Mouse (Mus musculus) small intestine, adult 2 months (tissue): ENCODE data around the gene Borcs8. TPM values are rescaled to one million over a fixed set of nuclear protein-coding genes. Genes with fewer than 3 reads are reported as not detected.

ENCODE experiments used
- H3K27ac ChIP-seq: fragments of 200-500 bp; 2 replicates; pipeline ENCODE4 v1.5.1; 2012; ENCODE audit warnings: low read depth, low read length, control low read depth, inconsistent platforms; ENCODE audit not compliant: insufficient read depth
- H3K27me3 ChIP-seq: fragments of 200-500 bp; 2 replicates; pipeline ENCODE4 v1.6.1; 2012; ENCODE audit warnings: mild to moderate bottlenecking, moderate library complexity, low read length, inconsistent platforms; ENCODE audit not compliant: control insufficient read depth, insufficient read depth
- H3K36me3 ChIP-seq: fragments of 200-500 bp; 2 replicates; pipeline ENCODE4 v1.6.1; 2012; ENCODE audit warnings: mild to moderate bottlenecking, low read length, control low read depth, inconsistent platforms; ENCODE audit not compliant: control insufficient read depth, insufficient read depth
- H3K4me1 ChIP-seq: fragments of 200-500 bp; 2 replicates; pipeline ENCODE4 v1.6.1; 2012; ENCODE audit warnings: low read length, inconsistent platforms, mixed read lengths; ENCODE audit not compliant: control insufficient read depth, insufficient read depth, insufficient read length
- H3K4me3 ChIP-seq: fragments of 200-500 bp; 2 replicates; pipeline ENCODE4 v1.5.1; 2012; ENCODE audit warnings: low read depth, mild to moderate bottlenecking, control low read depth, inconsistent platforms, low read length, moderate library complexity
- CTCF ChIP-seq: fragments of 200-500 bp; IDR thresholded peaks from 2 replicates; pipeline ENCODE4 v1.5.1; 2012; ENCODE audit warnings: low read depth, mild to moderate bottlenecking, control low read depth, inconsistent platforms, low read length, moderate library complexity, mixed read lengths; ENCODE audit not compliant: insufficient replicate concordance, insufficient read length; ENCODE audit errors: extremely low read depth
- POLR2A ChIP-seq: fragments of 200-500 bp; IDR thresholded peaks from 2 replicates; pipeline ENCODE4 v1.6.1; 2012; ENCODE audit warnings: low read depth, mild to moderate bottlenecking, control low read depth, inconsistent platforms, low read length, moderate library complexity
- WGBS: fragments of 180-500 bp; shearing (Covaris S2); methylation state at CpG from one replicate; pipeline ENCODE4 v1.1.7; 2018; 5-methylcytosine and 5-hydroxymethylcytosine counted together
- polyA plus RNA-seq: library from polyadenylated mRNA; depleted of rRNA; stranded (reverse); fragments of >200 nt; gene quantifications from 2 replicates; pipeline ENCODE4 v1.2.3, GENCODE M21; 2012

Gene Borcs8
- polyA plus RNA-seq, 1 experiment, result 83.7 TPM

GRCm38 (mm10) chr8:70111192-70111795 lies 28.0 kb upstream of the Borcs8 start:
- H3K27ac ChIP-seq, result no peak overlapping the region
- no peak for TF ChIP-seq POLR2A
- no peak for TF ChIP-seq CTCF
- H3K36me3 ChIP-seq, result no peaks in the 10 kb centered on the region
- peaks cover 35% of the 10 kb centered on the region for H3K27me3 ChIP-seq
- 50% methylated on average over 23 of the region's 23 CpGs for WGBS
- peaks cover 4% of the 10 kb centered on the region; the same call in 1 of the 2 replicates for H3K4me1 ChIP-seq
- no peak overlapping the region for H3K4me3 ChIP-seq

- H3K27me3 ChIP-seq, result peaks cover 35% of the 10 kb centered on the region
- TF ChIP-seq CTCF (no peak), POLR2A (no peak)
- peaks cover 4% of the 10 kb centered on the region; the same call in 1 of the 2 replicates for H3K4me1 ChIP-seq
- WGBS, result 9% methylated on average over 43 of the region's 43 CpGs
- no peaks in the 10 kb centered on the region for H3K36me3 ChIP-seq
- H3K4me3 ChIP-seq, result no peak overlapping the region
- H3K27ac ChIP-seq, result no peak overlapping the region
Observed at GRCm38 (mm10) chr8:70112401-70113016, 26.8 kb upstream of the Borcs8 start.

- H3K4me3 ChIP-seq, result no peak overlapping the region
- no peaks in the 10 kb centered on the region for H3K36me3 ChIP-seq
- peaks cover 4% of the 10 kb centered on the region; the same call in 1 of the 2 replicates for H3K4me1 ChIP-seq
- H3K27me3 ChIP-seq, result peaks cover 48% of the 10 kb centered on the region
- TF ChIP-seq POLR2A, result no peak
- 18% methylated on average over 6 of the region's 6 CpGs for WGBS
- no peak overlapping the region for H3K27ac ChIP-seq
Observed at GRCm38 (mm10) chr8:70114488-70114887, 24.8 kb upstream of the Borcs8 start.

GRCm38 (mm10) chr8:70114892-70115291 lies 24.4 kb upstream of the Borcs8 start:
- peaks cover 48% of the 10 kb centered on the region for H3K27me3 ChIP-seq
- no peak overlapping the region for H3K4me3 ChIP-seq
- no peak for TF ChIP-seq CTCF
- no peak for TF ChIP-seq POLR2A
- no peaks in the 10 kb centered on the region for H3K36me3 ChIP-seq
- WGBS, result 61% methylated on average over 13 of the region's 13 CpGs
- H3K4me1 ChIP-seq, result peaks cover 4% of the 10 kb centered on the region; the same call in 1 of the 2 replicates
- H3K27ac ChIP-seq, result no peak overlapping the region

- Histone ChIP-seq H3K4me3 (no peak overlapping the region), H3K27me3 (peaks cover 39% of the 10 kb centered on the region), H3K36me3 (no peaks in the 10 kb centered on the region), H3K4me1 (no peaks in the 10 kb centered on the region; the same call in 1 of the 2 replicates), H3K27ac (no peak overlapping the region)
- WGBS, result 4% methylated on average over 9 of the region's 9 CpGs
- TF ChIP-seq CTCF (no peak), POLR2A (no peak)
Observed at GRCm38 (mm10) chr8:70117611-70118010, 21.7 kb upstream of the Borcs8 start.

GRCm38 (mm10) chr8:70118726-70119700 lies 20.3 kb upstream of the Borcs8 start:
- H3K4me1 ChIP-seq, result no peaks in the 10 kb centered on the region; the same call in 1 of the 2 replicates
- TF ChIP-seq CTCF, result no peak
- no peak for TF ChIP-seq POLR2A
- no peak overlapping the region for H3K4me3 ChIP-seq
- no peak overlapping the region for H3K27ac ChIP-seq
- WGBS, result 20% methylated on average over 17 of the region's 17 CpGs
- H3K36me3 ChIP-seq, result no peaks in the 10 kb centered on the region
- H3K27me3 ChIP-seq, result peaks cover 28% of the 10 kb centered on the region
